Mouse (Mus musculus) liver, postnatal 0 days (tissue): ENCODE results near the gene Pip4k2a.

Source experiments
- CTCF ChIP-seq: sonication (generic); IDR thresholded peaks from 2 replicates; pipeline ENCODE4 v1.5.1; 2016; ENCODE audit warnings: antibody characterized with exemption, low read depth
- EP300 ChIP-seq: IDR thresholded peaks from 2 replicates; pipeline ENCODE4 v1.6.1; 2016; ENCODE audit warnings: antibody characterized with exemption, low read depth, mild to moderate bottlenecking

DNA sequence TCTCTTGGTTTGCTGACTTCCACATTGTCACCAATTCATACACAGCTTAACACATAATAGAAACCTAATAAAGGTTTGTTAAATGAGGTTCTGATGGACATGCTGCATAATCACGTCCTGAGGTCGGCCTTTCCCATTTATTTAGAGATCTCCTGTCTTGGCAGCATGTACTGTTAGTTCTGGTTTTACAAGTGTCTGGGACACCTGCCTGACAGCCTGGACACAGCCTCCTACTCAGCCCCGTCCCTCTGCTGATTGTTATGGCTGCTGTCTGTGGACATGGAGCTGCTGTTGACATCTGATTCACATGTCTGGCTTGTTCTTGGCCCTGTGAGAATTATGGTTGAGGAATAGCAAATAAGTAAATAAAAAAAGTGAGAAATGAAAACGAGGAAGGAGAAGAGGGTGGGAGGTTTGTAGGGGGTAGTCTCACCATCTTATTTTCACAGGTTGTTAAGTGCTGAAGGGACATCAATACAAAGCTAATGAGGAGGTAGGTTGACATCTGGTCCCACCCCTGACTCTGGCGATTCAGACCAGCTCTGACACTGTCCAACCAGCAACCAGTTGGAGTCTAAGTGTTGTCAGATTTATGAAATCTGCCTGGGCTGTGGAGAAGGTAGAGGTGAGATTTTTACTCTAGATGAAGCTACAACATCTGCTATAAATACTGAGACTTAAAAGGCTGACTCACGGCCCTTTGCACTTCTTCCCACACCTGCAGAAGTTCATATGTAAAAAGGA is 166.7 kb downstream of the Pip4k2a start:
- TF ChIP-seq CTCF = no peak
- TF ChIP-seq EP300 = no peak
